Mouse (Mus musculus): Measurements from ENCODE around the gene Srpk2. TPM values are rescaled to one million over a fixed set of nuclear protein-coding genes. Genes with fewer than 3 reads are reported as not detected.

The Srpk2 gene
- total and polyA plus RNA-seq, 3 experiments: 20.6 to 31.1 (median 23.3) TPM

DNA sequence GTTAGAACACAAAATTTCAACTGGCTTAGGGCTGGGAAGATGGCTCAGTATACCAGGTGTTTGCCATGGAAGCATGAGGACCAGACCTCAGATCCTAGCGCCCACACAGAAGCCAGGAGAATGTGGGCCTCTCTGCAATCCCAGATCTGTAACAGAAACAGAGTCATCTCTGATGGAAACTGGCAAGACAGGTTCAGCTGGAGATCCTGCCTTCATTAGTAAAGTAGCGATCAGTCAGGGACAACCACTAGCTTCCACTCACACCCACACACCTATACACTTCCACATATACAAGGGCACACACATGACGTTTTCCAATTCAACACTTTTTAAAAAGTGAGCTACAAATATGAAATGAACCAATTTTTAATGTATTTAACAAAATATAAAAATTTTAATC, 32.6 kb downstream of the Srpk2 start:
- dilution Hi-C loops (cut with MboI; ENCODE audit: extremely low pct_ligation_motif_present, extremely low pct_unique_long_range_greater_than_20kb, low sequenced_read_pairs): no loop called here
- in situ Hi-C loops (cut with MboI; ENCODE audit: low pct_ligation_motif_present, low pct_unique_long_range_greater_than_20kb, low sequenced_read_pairs): loop anchor here (10.0 kb wide), 1 partner anchor 137 kb away; no protein-coding TSS in a partner anchor
- peaks cover 9% of the 10 kb centered on the region; the same call in 1 of the 2 replicates for H3K79me2 ChIP-seq (replicated peaks; ENCODE audit: control insufficient read depth, extremely low read depth, insufficient read depth, poor library complexity, severe bottlenecking)
- no peak overlapping the region for H3K4me3 ChIP-seq (replicated peaks in 1 of 3; ENCODE audit: low read depth in 2 of 3, low read length in 2 of 3, poor library complexity in 1 of 3)
- no peak for DNase-seq (ENCODE audit: extremely low read depth)
- no peak overlapping the region for H3K9ac ChIP-seq (ENCODE audit: insufficient read depth, low read depth)
- no peak overlapping the region for H3K27ac ChIP-seq (ENCODE audit: insufficient read depth, low read depth)
- peaks cover 3 to 5% of the 10 kb centered on the region in 2 experiments; a peak in 2 of 4 replicates for H3K4me1 ChIP-seq (ENCODE audit: control insufficient read depth in 1 of 2, insufficient read depth in 2 of 2)
- peaks cover 0 to 9% of the 10 kb centered on the region in 2 experiments for H3K36me3 ChIP-seq (replicated peaks in 1 of 2; ENCODE audit: control insufficient read depth in 1 of 2, insufficient read depth in 1 of 2, low read length in 1 of 2)
- no peak for TF ChIP-seq POLR2A (IDR thresholded peaks at IDR 0.05; ENCODE audit: low read depth, low read length)
- TF ChIP-seq ZC3H11A (IDR thresholded peaks at IDR 0.05; ENCODE audit: low read depth, low read length): no peak
- no peak for TF ChIP-seq CHD1 (IDR thresholded peaks at IDR 0.05; ENCODE audit: low read depth, low read length)
- TF ChIP-seq NELFE (IDR thresholded peaks at IDR 0.05; ENCODE audit: low read depth, low read length): no peak
- TF ChIP-seq MEF2A (IDR thresholded peaks at IDR 0.05; ENCODE audit: borderline replicate concordance, low read depth, low read length): no peak
- no peak for TF ChIP-seq MXI1 (IDR thresholded peaks at IDR 0.05; ENCODE audit: low read depth, low read length)
- no peak for TF ChIP-seq TBP (conservative IDR thresholded peaks at IDR 0.05; ENCODE audit: low read depth, low read length)
- TF ChIP-seq GABPA (IDR thresholded peaks at IDR 0.05; ENCODE audit: insufficient replicate concordance, low read depth, low read length): no peak
- no peak for TF ChIP-seq ETS1 (conservative IDR thresholded peaks at IDR 0.05; ENCODE audit: low read depth, low read length)
- no peak for TF ChIP-seq ELF1 (IDR thresholded peaks at IDR 0.05; ENCODE audit: low read depth, low read length)
- no peak for TF ChIP-seq IRF4 (IDR thresholded peaks at IDR 0.05; ENCODE audit: low read depth, low read length)
- TF ChIP-seq USF2 (conservative IDR thresholded peaks at IDR 0.05; ENCODE audit: low read depth, low read length): no peak
- TF ChIP-seq NRF1 (IDR thresholded peaks at IDR 0.05; ENCODE audit: low read depth, low read length): no peak
- TF ChIP-seq RAD21 (IDR thresholded peaks at IDR 0.05; ENCODE audit: low read depth, low read length): no peak
- TF ChIP-seq KAT2A (IDR thresholded peaks at IDR 0.05; ENCODE audit: insufficient replicate concordance, low read length): no peak
- no peak for TF ChIP-seq PAX5 (IDR thresholded peaks at IDR 0.05; ENCODE audit: low read length)
- TF ChIP-seq MYC (IDR thresholded peaks at IDR 0.05; ENCODE audit: low read depth, low read length): no peak
- no peak for TF ChIP-seq ZNF384 (IDR thresholded peaks at IDR 0.05; ENCODE audit: low read depth, low read length)
- no peak for TF ChIP-seq RCOR1 (conservative IDR thresholded peaks at IDR 0.05; ENCODE audit: low read depth, low read length)
- TF ChIP-seq TCF12 (IDR thresholded peaks at IDR 0.05; ENCODE audit: low read depth, low read length): no peak
- H3K9me3 ChIP-seq (replicated peaks; ENCODE audit: low read length): no peaks in the 10 kb centered on the region
- H3K4me2 ChIP-seq (ENCODE audit: insufficient read depth, low read depth, poor library complexity, severe bottlenecking): no peak overlapping the region
- no peaks in the 10 kb centered on the region for H3K27me3 ChIP-seq (replicated peaks)

DNA sequence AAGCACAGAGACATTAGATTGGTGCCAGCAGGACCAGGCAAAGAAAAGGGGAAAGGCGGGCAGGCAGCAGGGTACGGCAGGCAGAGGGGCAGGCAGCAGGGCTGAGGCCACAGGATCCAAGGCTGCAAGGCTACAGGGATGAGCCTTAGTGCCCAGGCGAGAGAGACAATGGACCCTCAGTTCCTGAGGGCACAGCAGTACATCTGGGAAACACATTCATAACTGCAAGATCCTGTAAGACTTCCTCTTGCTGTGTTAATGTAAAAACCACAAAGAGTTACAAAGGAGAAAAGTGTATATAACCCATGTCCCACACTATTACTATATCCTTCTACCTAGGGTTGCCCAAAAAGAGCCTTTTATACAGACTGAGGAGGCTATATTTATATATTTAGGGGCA, 33.9 kb downstream of the Srpk2 start:
- TF ChIP-seq PAX5 (IDR thresholded peaks at IDR 0.05; ENCODE audit: low read length) (no peak), POLR2AphosphoS2 (IDR thresholded peaks at IDR 0.05; ENCODE audit: low read depth, low read length) (no peak), KAT2A (IDR thresholded peaks at IDR 0.05; ENCODE audit: insufficient replicate concordance, low read length) (no peak), MYC (IDR thresholded peaks at IDR 0.05; ENCODE audit: low read depth, low read length) (no peak), NELFE (IDR thresholded peaks at IDR 0.05; ENCODE audit: low read depth, low read length) (no peak), MAFK (IDR thresholded peaks at IDR 0.05; ENCODE audit: insufficient replicate concordance, low read length) (no peak), ELF1 (IDR thresholded peaks at IDR 0.05; ENCODE audit: low read depth, low read length) (no peak), RCOR1 (conservative IDR thresholded peaks at IDR 0.05; ENCODE audit: low read depth, low read length) (no peak), IRF4 (IDR thresholded peaks at IDR 0.05; ENCODE audit: low read depth, low read length) (no peak), BHLHE40 (IDR thresholded peaks at IDR 0.05; ENCODE audit: low read depth, low read length) (no peak), TBP (conservative IDR thresholded peaks at IDR 0.05; ENCODE audit: low read depth, low read length) (no peak), RAD21 (IDR thresholded peaks at IDR 0.05; ENCODE audit: low read depth, low read length) (no peak)
- dilution Hi-C loops (cut with MboI; ENCODE audit: extremely low pct_ligation_motif_present, extremely low pct_unique_long_range_greater_than_20kb, low sequenced_read_pairs) (no loop called here), in situ Hi-C loops (cut with MboI; ENCODE audit: low pct_ligation_motif_present, low pct_unique_long_range_greater_than_20kb, low sequenced_read_pairs) (loop anchor here (10.0 kb wide), 1 partner anchor 136 kb away; no protein-coding TSS in a partner anchor)
- H3K27me3 ChIP-seq (replicated peaks): no peaks in the 10 kb centered on the region
- H3K4me2 ChIP-seq (ENCODE audit: insufficient read depth, low read depth, poor library complexity, severe bottlenecking): no peak overlapping the region
- H3K9me3 ChIP-seq (replicated peaks; ENCODE audit: low read length): no peaks in the 10 kb centered on the region
- peaks cover 3 to 10% of the 10 kb centered on the region in 2 experiments; a peak in 3 of 4 replicates for H3K4me1 ChIP-seq (ENCODE audit: control insufficient read depth in 1 of 2, insufficient read depth in 2 of 2)
- no peak for DNase-seq (ENCODE audit: extremely low read depth)
- no peak overlapping the region for H3K4me3 ChIP-seq (replicated peaks in 1 of 3; ENCODE audit: low read depth in 2 of 3, low read length in 2 of 3, poor library complexity in 1 of 3)
- no peak overlapping the region for H3K9ac ChIP-seq (ENCODE audit: insufficient read depth, low read depth)
- no peak overlapping the region for H3K27ac ChIP-seq (ENCODE audit: insufficient read depth, low read depth)
- H3K79me2 ChIP-seq (replicated peaks; ENCODE audit: control insufficient read depth, extremely low read depth, insufficient read depth, poor library complexity, severe bottlenecking): peaks cover 9% of the 10 kb centered on the region; the same call in 1 of the 2 replicates
- peaks cover 0 to 9% of the 10 kb centered on the region in 2 experiments for H3K36me3 ChIP-seq (replicated peaks in 1 of 2; ENCODE audit: control insufficient read depth in 1 of 2, insufficient read depth in 1 of 2, low read length in 1 of 2)
